Mouse (Mus musculus) fibroblast of lung, adult 2 months (primary cell): ENCODE data around the gene Tsr2.

Source experiments
- DNase-seq: peaks from one replicate; pipeline ENCODE4 v3.0.0-alpha.2; 2011; ENCODE audit warnings: low read depth

Tsr2 gene

GRCm38 (mm10) chrX:151046321-151046720, 50.0 kb downstream of the Tsr2 start:
- DNase-seq: no peak

GRCm38 (mm10) chrX:151045850-151046249, 50.5 kb downstream of the Tsr2 start, which contains the start of gene Fgd1:
Fgd1 (plus strand) TSS chrX:151046150.
- DNase-seq: no peak

- no peak for DNase-seq
Measured at GRCm38 (mm10) chrX:151041223-151041622, 55.1 kb downstream of the Tsr2 start.
